Mouse (Mus musculus): ENCODE results near the gene Mtus2.

The Mtus2 gene

GRCm38 (mm10) chr5:148233714-148234113 lies 276.6 kb downstream of the Mtus2 start:
- in situ Hi-C loops (cut with MboI; ENCODE audit: low pct_unique_long_range_greater_than_20kb in 1 of 2, low sequenced_read_pairs in 2 of 2, unreplicated experiment in 1 of 2), result loop anchor here in 1 of 2 experiments (10.0 kb wide), 1 partner anchor 139 kb away; no protein-coding TSS in a partner anchor

GRCm38 (mm10) chr5:148236616-148237015 lies 279.5 kb downstream of the Mtus2 start:
- in situ Hi-C loops (cut with MboI; ENCODE audit: low pct_unique_long_range_greater_than_20kb in 1 of 2, low sequenced_read_pairs in 2 of 2, unreplicated experiment in 1 of 2), result loop anchor here in 1 of 2 experiments (10.0 kb wide), 1 partner anchor 142 kb away; no protein-coding TSS in a partner anchor

GRCm38 (mm10) chr5:148239067-148239466 lies 281.9 kb downstream of the Mtus2 start:
- in situ Hi-C loops (cut with MboI; ENCODE audit: low pct_unique_long_range_greater_than_20kb in 1 of 2, low sequenced_read_pairs in 2 of 2, unreplicated experiment in 1 of 2), result loop anchor here in 1 of 2 experiments (10.0 kb wide), 1 partner anchor 144 kb away; no protein-coding TSS in a partner anchor

- in situ Hi-C loops (cut with MboI; ENCODE audit: low pct_unique_long_range_greater_than_20kb in 1 of 2, low sequenced_read_pairs in 2 of 2, unreplicated experiment in 1 of 2), result loop anchor here (10.0 kb wide), 3 partner anchors 145 to 275 kb away; no protein-coding TSS in a partner anchor
Measured at GRCm38 (mm10) chr5:148239757-148240156, 282.6 kb downstream of the Mtus2 start.

GRCm38 (mm10) chr5:148241932-148242331 lies 284.8 kb downstream of the Mtus2 start:
- in situ Hi-C loops (cut with MboI; ENCODE audit: low pct_unique_long_range_greater_than_20kb in 1 of 2, low sequenced_read_pairs in 2 of 2, unreplicated experiment in 1 of 2), result loop anchor here (10.0 kb wide), 2 partner anchors 167 to 277 kb away; no protein-coding TSS in a partner anchor

DNA sequence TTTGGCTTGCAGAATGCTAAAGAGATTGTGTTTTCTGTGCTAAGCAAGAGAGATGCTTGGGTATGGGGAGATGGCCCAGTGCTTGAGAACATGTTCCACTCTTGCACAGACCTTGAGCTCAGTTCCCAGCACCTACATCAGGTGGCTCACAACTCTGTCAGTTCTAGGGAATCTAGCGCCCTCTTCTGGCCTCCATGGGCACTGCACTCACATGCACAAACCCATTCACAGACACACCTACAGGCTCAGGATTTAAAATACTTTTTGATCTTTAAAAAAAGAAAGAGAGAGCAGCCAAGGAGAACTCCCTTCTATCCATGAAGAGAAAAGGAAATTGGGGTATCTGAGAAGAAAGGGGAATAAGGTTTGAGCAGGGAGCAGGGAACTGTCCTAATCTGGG lies 287.4 kb downstream of the Mtus2 start:
- in situ Hi-C loops (cut with MboI; ENCODE audit: low pct_unique_long_range_greater_than_20kb in 1 of 2, low sequenced_read_pairs in 2 of 2, unreplicated experiment in 1 of 2), result loop anchor here (10.0 kb wide), 2 partner anchors 170 to 280 kb away; no protein-coding TSS in a partner anchor

- in situ Hi-C loops (cut with MboI; ENCODE audit: low pct_unique_long_range_greater_than_20kb in 1 of 2, low sequenced_read_pairs in 2 of 2, unreplicated experiment in 1 of 2), result loop anchor here (10.0 kb wide), 2 partner anchors 171 to 281 kb away; no protein-coding TSS in a partner anchor
Measured at GRCm38 (mm10) chr5:148245386-148245785, 288.3 kb downstream of the Mtus2 start.

GRCm38 (mm10) chr5:148248236-148248635 lies 291.1 kb downstream of the Mtus2 start:
- in situ Hi-C loops (cut with MboI; ENCODE audit: low pct_unique_long_range_greater_than_20kb in 1 of 2, low sequenced_read_pairs in 2 of 2, unreplicated experiment in 1 of 2), result loop anchor here (10.0 kb wide), 2 partner anchors 173 to 283 kb away; no protein-coding TSS in a partner anchor

DNA sequence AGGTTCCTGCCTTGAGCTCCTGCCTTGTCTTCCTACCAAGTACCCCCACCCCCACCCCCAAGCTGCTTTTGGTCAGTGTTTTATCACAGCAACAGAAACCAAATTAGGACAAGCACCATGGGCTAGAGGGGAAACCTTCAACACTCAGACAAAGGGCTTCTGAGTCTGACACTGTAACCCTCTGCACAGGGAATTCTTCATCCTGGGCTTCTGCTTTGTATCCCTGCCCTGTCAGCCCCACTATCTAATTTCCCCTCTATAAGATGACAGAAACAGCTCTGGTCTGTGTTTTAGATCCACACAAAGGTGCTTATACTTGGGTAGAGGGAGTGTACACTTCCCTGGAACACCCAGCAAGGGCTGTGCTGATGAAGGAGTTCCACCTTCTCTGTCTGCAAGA lies 294.7 kb downstream of the Mtus2 start:
- in situ Hi-C loops (cut with MboI; ENCODE audit: low pct_unique_long_range_greater_than_20kb in 1 of 2, low sequenced_read_pairs in 2 of 2, unreplicated experiment in 1 of 2), result no loop called here

- in situ Hi-C loops (cut with MboI; ENCODE audit: low pct_unique_long_range_greater_than_20kb in 1 of 2, low sequenced_read_pairs in 2 of 2, unreplicated experiment in 1 of 2), result no loop called here
Measured at GRCm38 (mm10) chr5:148262016-148262415, 304.9 kb downstream of the Mtus2 start.

- in situ Hi-C loops (cut with MboI; ENCODE audit: low pct_unique_long_range_greater_than_20kb in 1 of 2, low sequenced_read_pairs in 2 of 2, unreplicated experiment in 1 of 2), result no loop called here
Measured at GRCm38 (mm10) chr5:148264819-148265707, 307.9 kb downstream of the Mtus2 start.

- in situ Hi-C loops (cut with MboI; ENCODE audit: low pct_unique_long_range_greater_than_20kb in 1 of 2, low sequenced_read_pairs in 2 of 2, unreplicated experiment in 1 of 2), result no loop called here
Measured at GRCm38 (mm10) chr5:148266841-148267240, 309.7 kb downstream of the Mtus2 start.

DNA sequence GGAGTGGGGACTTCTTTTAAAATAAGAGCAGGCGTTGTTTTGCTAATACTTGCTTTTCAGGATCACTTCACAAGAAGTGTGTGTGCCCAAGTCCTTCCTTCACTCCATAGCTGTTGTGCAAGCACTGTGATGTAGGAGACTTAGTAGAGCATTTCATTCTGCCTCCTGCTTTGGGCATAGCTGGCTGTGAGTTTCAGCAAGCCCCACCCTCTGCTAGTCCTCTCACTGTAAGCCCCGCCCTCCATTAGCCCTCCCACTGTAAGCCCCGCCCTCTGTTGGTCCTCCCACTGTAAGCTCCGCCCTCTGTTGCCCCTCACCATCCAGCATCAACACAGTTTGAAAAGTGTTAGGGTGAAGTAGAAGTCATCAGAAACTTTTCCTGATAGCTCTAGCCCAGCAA lies 310.3 kb downstream of the Mtus2 start:
- in situ Hi-C loops (cut with MboI; ENCODE audit: low pct_unique_long_range_greater_than_20kb in 1 of 2, low sequenced_read_pairs in 2 of 2, unreplicated experiment in 1 of 2), result no loop called here

- in situ Hi-C loops (cut with MboI; ENCODE audit: low pct_unique_long_range_greater_than_20kb in 1 of 2, low sequenced_read_pairs in 2 of 2, unreplicated experiment in 1 of 2), result no loop called here
Measured at GRCm38 (mm10) chr5:148272065-148272464, 314.9 kb downstream of the Mtus2 start.

DNA sequence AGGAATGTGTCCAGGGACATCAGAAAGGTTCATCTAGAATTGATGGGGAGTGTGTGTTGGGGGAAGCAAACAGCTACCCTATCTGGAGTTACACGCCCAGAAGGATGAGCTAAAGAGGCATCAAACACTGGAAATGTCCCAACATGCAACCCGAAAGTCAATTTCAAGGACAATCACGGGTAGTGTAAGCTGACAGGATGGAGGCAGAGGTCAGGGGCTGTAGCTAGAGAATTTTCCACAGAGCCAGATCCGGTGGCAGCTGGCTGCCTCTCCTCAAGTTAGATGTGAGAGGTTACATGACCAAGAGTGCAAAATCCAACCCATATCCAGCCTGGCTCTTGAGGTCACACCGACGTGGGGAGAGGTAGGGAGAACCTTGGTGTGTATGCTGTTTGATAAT lies 315.7 kb downstream of the Mtus2 start:
- in situ Hi-C loops (cut with MboI; ENCODE audit: low pct_unique_long_range_greater_than_20kb in 1 of 2, low sequenced_read_pairs in 2 of 2, unreplicated experiment in 1 of 2), result no loop called here

GRCm38 (mm10) chr5:148278233-148278632 lies 321.1 kb downstream of the Mtus2 start:
- in situ Hi-C loops (cut with MboI; ENCODE audit: low pct_unique_long_range_greater_than_20kb in 1 of 2, low sequenced_read_pairs in 2 of 2, unreplicated experiment in 1 of 2), result no loop called here

DNA sequence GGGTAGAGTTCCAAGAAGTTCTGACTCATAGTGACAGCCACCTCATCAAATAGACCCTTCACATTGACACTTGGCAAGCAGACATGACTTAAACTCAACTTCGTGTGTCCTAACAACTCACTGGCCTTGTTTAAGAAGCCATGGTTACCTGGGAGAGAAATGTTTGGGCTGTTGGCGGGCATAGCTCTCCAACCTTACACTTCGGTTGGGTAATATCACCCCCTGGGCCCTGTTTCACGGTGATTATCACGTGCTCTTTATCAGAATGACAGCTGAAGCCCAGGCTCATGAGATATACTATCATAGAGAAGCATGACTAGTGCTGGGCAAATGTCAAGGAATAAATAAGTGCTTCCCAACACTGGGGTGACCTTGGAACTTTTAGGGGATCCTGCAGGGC lies 323.2 kb downstream of the Mtus2 start:
- in situ Hi-C loops (cut with MboI; ENCODE audit: low pct_unique_long_range_greater_than_20kb in 1 of 2, low sequenced_read_pairs in 2 of 2, unreplicated experiment in 1 of 2), result no loop called here

DNA sequence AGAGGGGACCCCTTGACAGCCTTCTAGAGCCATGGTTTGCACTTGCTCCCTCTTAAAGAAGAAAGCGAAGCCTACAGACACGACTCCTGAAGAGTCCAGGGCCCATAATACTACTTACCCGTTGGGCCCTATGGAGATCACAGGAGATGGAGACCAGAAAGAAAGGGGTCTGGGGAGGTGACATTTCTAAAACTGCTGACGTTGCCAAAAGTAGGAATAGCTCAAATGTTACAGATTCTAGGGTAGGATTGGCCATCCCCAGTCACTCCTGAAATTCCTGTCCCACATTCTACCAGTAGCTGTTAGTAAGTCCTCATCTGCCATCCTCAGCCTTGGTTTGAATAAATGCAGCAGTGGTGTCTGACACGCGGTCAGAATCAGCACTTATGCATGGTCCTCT lies 325.0 kb downstream of the Mtus2 start:
- in situ Hi-C loops (cut with MboI; ENCODE audit: low pct_unique_long_range_greater_than_20kb in 1 of 2, low sequenced_read_pairs in 2 of 2, unreplicated experiment in 1 of 2), result no loop called here

DNA sequence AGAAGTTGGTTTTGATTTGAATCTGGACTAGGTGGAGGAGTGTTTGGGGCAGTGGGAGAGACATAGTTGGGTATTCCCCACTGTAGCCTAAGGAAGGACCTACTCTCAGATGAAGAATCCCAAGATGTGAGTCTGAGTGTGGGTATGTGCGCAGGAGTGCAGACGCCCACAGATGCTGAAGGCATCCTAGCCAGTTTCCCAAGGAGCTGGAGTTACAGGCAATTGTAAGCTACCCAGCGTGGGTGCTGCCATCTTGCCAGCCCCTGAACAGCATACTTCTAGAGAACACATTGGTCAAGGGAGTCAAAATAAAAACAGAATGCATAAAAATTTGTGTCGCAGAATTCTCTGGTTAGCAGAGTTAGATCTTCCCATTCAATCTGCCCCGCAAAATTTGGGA lies 325.5 kb downstream of the Mtus2 start:
- in situ Hi-C loops (cut with MboI; ENCODE audit: low pct_unique_long_range_greater_than_20kb in 1 of 2, low sequenced_read_pairs in 2 of 2, unreplicated experiment in 1 of 2), result no loop called here

DNA sequence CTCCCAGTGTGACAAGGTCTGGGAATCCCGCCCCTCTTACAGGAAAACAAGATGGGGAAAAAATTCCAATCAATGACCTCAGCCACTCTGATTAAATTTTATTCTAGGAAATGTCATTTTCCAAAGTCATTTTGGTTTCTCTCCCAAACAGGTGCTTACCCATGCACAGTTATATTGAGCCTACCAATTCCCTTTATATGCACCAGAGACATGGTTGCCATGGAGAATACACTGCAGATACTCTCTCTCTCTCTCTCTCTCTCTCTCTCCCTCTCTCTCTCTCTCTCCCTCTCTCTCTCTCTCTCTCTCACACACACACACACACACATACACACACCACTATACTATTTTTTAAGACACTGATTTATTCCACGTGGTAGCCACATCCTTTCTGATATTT lies 326.1 kb downstream of the Mtus2 start:
- in situ Hi-C loops (cut with MboI; ENCODE audit: low pct_unique_long_range_greater_than_20kb in 1 of 2, low sequenced_read_pairs in 2 of 2, unreplicated experiment in 1 of 2), result no loop called here

Measured in mouse embryonic stem cell (cell line).